Mouse (Mus musculus): ENCODE results near the gene Engase.

DNA sequence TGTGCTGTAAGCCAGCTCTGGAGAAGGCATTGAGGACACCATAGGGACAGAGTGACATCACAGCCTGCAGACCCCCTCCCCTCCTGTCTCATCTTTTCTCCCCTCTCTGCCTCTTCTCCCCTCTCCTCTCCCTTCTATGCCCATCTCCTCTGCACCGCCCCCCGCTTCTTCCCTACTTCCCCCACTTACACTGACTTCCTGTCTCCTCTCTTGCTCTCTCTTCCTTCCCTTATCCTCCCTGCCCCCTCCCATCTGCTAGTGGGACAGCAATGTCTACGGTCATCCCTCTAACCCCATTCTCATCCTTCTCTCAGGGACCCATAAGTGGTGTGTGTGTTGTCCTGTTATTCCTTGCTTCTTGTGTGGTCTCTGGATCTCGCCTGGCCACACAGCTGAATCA, 17.1 kb upstream of the Engase start:
- TF ChIP-seq POLR2A (IDR thresholded peaks at IDR 0.05; ENCODE audit: insufficient read length, low read depth): no peak
- TF ChIP-seq USF1 (IDR thresholded peaks at IDR 0.05; ENCODE audit: low read depth): no peak
- TF ChIP-seq E2F4 (IDR thresholded peaks at IDR 0.05; ENCODE audit: insufficient read depth): no peak
- no peak for TF ChIP-seq MYOG (IDR thresholded peaks at IDR 0.05; ENCODE audit: control insufficient read depth in 1 of 3, insufficient read depth in 1 of 3, insufficient read length in 2 of 3, low read depth in 2 of 3)
- TF ChIP-seq POLR2AphosphoS2 (IDR thresholded peaks at IDR 0.05; ENCODE audit: insufficient read length, low read depth): no peak
- TF ChIP-seq MAX (IDR thresholded peaks at IDR 0.05; ENCODE audit: low read depth): no peak
- TF ChIP-seq CEBPB (IDR thresholded peaks at IDR 0.05; ENCODE audit: insufficient read depth, poor library complexity, severe bottlenecking): no peak
- no peak for TF ChIP-seq TCF12 (IDR thresholded peaks at IDR 0.05; ENCODE audit: insufficient read depth, poor library complexity, severe bottlenecking)
- no peak for TF ChIP-seq REST (IDR thresholded peaks at IDR 0.05; ENCODE audit: insufficient read depth, insufficient read length)
- TF ChIP-seq MYOD1 (IDR thresholded peaks at IDR 0.05; ENCODE audit: control insufficient read depth in 1 of 3, insufficient read length in 2 of 3, low read depth in 2 of 3): no peak
- no peak for TF ChIP-seq TCF3 (IDR thresholded peaks at IDR 0.05; ENCODE audit: insufficient read length, low read depth)
- TF ChIP-seq SRF (IDR thresholded peaks at IDR 0.05; ENCODE audit: control insufficient read depth, insufficient read length, low read depth): no peak

Data from myocyte (in vitro differentiated cells).